Mouse (Mus musculus): ENCODE data around the gene Ncbp3. TPM values are rescaled to one million over a fixed set of nuclear protein-coding genes. Genes with fewer than 3 reads are reported as not detected.

The Ncbp3 gene
- total and polyA plus RNA-seq, 3 experiments, result 11.9 to 13.9 (median 12.1) TPM

DNA sequence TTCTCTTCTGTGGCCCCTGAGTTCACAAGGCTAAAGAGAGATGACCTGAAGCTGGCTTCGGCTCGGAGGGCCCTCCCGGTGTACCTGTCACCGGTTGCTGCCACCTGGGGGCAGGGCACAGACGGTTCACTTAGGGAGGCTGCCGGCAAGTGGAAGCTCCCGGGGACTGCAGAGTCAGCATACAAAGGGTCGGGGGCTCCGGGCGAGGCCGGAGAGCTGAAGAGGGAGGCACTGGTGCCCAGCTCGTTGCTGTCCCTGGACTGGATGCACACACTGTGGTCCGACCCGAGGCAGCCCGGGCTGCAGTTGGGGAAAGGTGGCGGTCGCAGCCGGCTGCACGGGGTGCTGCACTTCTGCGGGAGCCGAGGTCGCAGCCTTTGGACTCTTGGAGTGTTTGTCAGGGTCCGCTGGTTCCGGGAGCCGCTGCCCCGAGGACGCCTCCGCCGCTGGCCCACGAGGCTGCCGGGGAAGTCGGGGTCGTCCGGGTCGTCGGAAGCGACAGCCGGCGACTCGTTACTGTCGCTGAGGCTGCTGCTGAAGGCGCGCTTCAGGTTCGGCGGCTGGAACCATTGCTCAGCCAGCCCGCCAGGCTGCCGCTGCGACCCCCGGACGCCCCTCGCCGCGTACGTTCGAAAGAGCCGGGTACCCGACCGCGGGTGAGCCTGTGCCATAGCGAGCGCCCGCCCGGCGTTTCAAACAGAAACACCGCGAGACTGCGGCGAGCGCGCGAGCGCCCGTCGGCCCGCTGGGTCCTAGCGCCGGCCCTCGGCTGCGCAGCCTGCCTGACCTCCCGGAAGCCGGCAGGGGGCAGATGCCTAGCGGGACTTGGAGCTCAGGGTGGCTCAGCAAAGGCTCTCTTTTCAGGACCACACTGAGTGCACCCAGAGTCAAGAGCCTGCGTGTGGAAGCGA, 90.3 kb downstream of the Ncbp3 start, which contains the start of gene Haspin (continued):
- TF ChIP-seq RAD21 (IDR thresholded peaks at IDR 0.05; ENCODE audit: low read depth, low read length), result peak; percentile 75
- TF ChIP-seq NELFE (IDR thresholded peaks at IDR 0.05; ENCODE audit: low read depth, low read length), result peak; percentile 95

Other genes starting within 250 kb of the Ncbp3 start
- gene Atp2a3, start 86.6 kb upstream of the Ncbp3 start, total RNA-seq (2012; rRNA removed), result 136 and 218 TPM in 2 replicates
- 44.1 and 61.4 TPM in 2 replicates for gene Atp2a3, start 86.6 kb upstream of the Ncbp3 start, total RNA-seq (2014; rRNA removed)
- gene Atp2a3, start 86.6 kb upstream of the Ncbp3 start, polyA plus RNA-seq (2012; ENCODE audit: insufficient read length, low read depth), result 255 and 279 TPM in 2 replicates
- 12.3 and 21.5 TPM in 2 replicates for gene P2rx1, start 48.7 kb upstream of the Ncbp3 start, total RNA-seq (2012; rRNA removed)
- 15.9 and 18.9 TPM in 2 replicates for gene P2rx1, start 48.7 kb upstream of the Ncbp3 start, total RNA-seq (2014; rRNA removed)
- gene P2rx1, start 48.7 kb upstream of the Ncbp3 start, polyA plus RNA-seq (2012; ENCODE audit: insufficient read length, low read depth), result 22.8 and 23.3 TPM in 2 replicates
- gene Camkk1, start 28.8 kb upstream of the Ncbp3 start, total RNA-seq (2012; rRNA removed), result 8.2 and 9.1 TPM in 2 replicates
- gene Camkk1, start 28.8 kb upstream of the Ncbp3 start, total RNA-seq (2014; rRNA removed), result 5.1 and 6.8 TPM in 2 replicates
- 5.0 and 5.4 TPM in 2 replicates for gene Camkk1, start 28.8 kb upstream of the Ncbp3 start, polyA plus RNA-seq (2012; ENCODE audit: insufficient read length, low read depth)
- 0.21 TPM in 2 replicates for gene Itgae, start 42.8 kb downstream of the Ncbp3 start, total RNA-seq (2012; rRNA removed)
- 0.17 and 0.27 TPM in 2 replicates for gene Itgae, start 42.8 kb downstream of the Ncbp3 start, total RNA-seq (2014; rRNA removed)
- 0.26 and 0.37 TPM in 2 replicates for gene Itgae, start 42.8 kb downstream of the Ncbp3 start, polyA plus RNA-seq (2012; ENCODE audit: insufficient read length, low read depth)
- gene Haspin, start 90.5 kb downstream of the Ncbp3 start, total RNA-seq (2012; rRNA removed), result 15.7 and 21.7 TPM in 2 replicates
- gene Haspin, start 90.5 kb downstream of the Ncbp3 start, total RNA-seq (2014; rRNA removed), result 18.2 and 18.6 TPM in 2 replicates
- 24.1 and 27.0 TPM in 2 replicates for gene Haspin, start 90.5 kb downstream of the Ncbp3 start, polyA plus RNA-seq (2012; ENCODE audit: insufficient read length, low read depth)
- 0.21 and 0.25 TPM in 2 replicates for gene P2rx5, start 112.6 kb downstream of the Ncbp3 start, total RNA-seq (2012; rRNA removed)
- gene P2rx5, start 112.6 kb downstream of the Ncbp3 start, total RNA-seq (2014; rRNA removed), result 0.09 and 0.40 TPM in 2 replicates
- gene P2rx5, start 112.6 kb downstream of the Ncbp3 start, polyA plus RNA-seq (2012; ENCODE audit: insufficient read length, low read depth), result 0.80 and 0.83 TPM in 2 replicates
- gene Emc6, start 129.3 kb downstream of the Ncbp3 start, total RNA-seq (2012; rRNA removed), result 123 and 124 TPM in 2 replicates
- gene Emc6, start 129.3 kb downstream of the Ncbp3 start, total RNA-seq (2014; rRNA removed), result 252 and 292 TPM in 2 replicates
- gene Emc6, start 129.3 kb downstream of the Ncbp3 start, polyA plus RNA-seq (2012; ENCODE audit: insufficient read length, low read depth), result 138 and 176 TPM in 2 replicates
- gene Tax1bp3, start 129.3 kb downstream of the Ncbp3 start, total RNA-seq (2012; rRNA removed), result 2.8 and 3.3 TPM in 2 replicates
- gene Tax1bp3, start 129.3 kb downstream of the Ncbp3 start, total RNA-seq (2014; rRNA removed), result 2.5 and 2.6 TPM in 2 replicates
- 3.3 and 3.5 TPM in 2 replicates for gene Tax1bp3, start 129.3 kb downstream of the Ncbp3 start, polyA plus RNA-seq (2012; ENCODE audit: insufficient read length, low read depth)
- 4.8 and 5.2 TPM in 2 replicates for gene Ctns, start 151.3 kb downstream of the Ncbp3 start, total RNA-seq (2012; rRNA removed)
- gene Ctns, start 151.3 kb downstream of the Ncbp3 start, total RNA-seq (2014; rRNA removed), result 5.8 and 5.9 TPM in 2 replicates
- 4.5 and 5.2 TPM in 2 replicates for gene Ctns, start 151.3 kb downstream of the Ncbp3 start, polyA plus RNA-seq (2012; ENCODE audit: insufficient read length, low read depth)
- gene Shpk, start 151.7 kb downstream of the Ncbp3 start, total RNA-seq (2012; rRNA removed), result 1.5 and 1.8 TPM in 2 replicates
- 1.3 and 1.4 TPM in 2 replicates for gene Shpk, start 151.7 kb downstream of the Ncbp3 start, total RNA-seq (2014; rRNA removed)
- gene Shpk, start 151.7 kb downstream of the Ncbp3 start, polyA plus RNA-seq (2012; ENCODE audit: insufficient read length, low read depth), result 0.76 and 0.83 TPM in 2 replicates
- gene Trpv1, start 186.5 kb downstream of the Ncbp3 start, total RNA-seq (2012; rRNA removed), result 0.04 and 0.08 TPM in 2 replicates
- 0.13 TPM in 1 of 2 replicates, not detected in the other for gene Trpv1, start 186.5 kb downstream of the Ncbp3 start, total RNA-seq (2014; rRNA removed)
- gene Trpv1, start 186.5 kb downstream of the Ncbp3 start, polyA plus RNA-seq (2012; ENCODE audit: insufficient read length, low read depth), result not detected in 2 replicates
- gene Trpv3, start 219.6 kb downstream of the Ncbp3 start, total RNA-seq (2012; rRNA removed), result under 0.01 TPM in 1 of 2 replicates, not detected in the other
- not detected in 2 replicates for gene Trpv3, start 219.6 kb downstream of the Ncbp3 start, total RNA-seq (2014; rRNA removed)
- not detected in 2 replicates for gene Trpv3, start 219.6 kb downstream of the Ncbp3 start, polyA plus RNA-seq (2012; ENCODE audit: insufficient read length, low read depth)

Data from CH12.LX (cell line).